Mouse (Mus musculus) CD4-positive, CD25-positive, alpha-beta regulatory T cell, adult 4 months (primary cell): ENCODE data around the gene Cntnap1. TPM values are rescaled to one million over a fixed set of nuclear protein-coding genes. Genes with fewer than 3 reads are reported as not detected.

Source experiments
- ATAC-seq: one replicate; pipeline ENCODE4 v1.8.0; 2017
- polyA plus RNA-seq, 2 experiments: library from polyadenylated mRNA; unstranded; fragments of 100-300 nt; shearing (Covaris generic); gene quantifications; one replicate each; pipeline ENCODE4 v1.2.1; 2017

Gene Cntnap1
- polyA plus RNA-seq, 2 experiments from 2014 or later = 0.17 TPM; not detected in 1

DNA sequence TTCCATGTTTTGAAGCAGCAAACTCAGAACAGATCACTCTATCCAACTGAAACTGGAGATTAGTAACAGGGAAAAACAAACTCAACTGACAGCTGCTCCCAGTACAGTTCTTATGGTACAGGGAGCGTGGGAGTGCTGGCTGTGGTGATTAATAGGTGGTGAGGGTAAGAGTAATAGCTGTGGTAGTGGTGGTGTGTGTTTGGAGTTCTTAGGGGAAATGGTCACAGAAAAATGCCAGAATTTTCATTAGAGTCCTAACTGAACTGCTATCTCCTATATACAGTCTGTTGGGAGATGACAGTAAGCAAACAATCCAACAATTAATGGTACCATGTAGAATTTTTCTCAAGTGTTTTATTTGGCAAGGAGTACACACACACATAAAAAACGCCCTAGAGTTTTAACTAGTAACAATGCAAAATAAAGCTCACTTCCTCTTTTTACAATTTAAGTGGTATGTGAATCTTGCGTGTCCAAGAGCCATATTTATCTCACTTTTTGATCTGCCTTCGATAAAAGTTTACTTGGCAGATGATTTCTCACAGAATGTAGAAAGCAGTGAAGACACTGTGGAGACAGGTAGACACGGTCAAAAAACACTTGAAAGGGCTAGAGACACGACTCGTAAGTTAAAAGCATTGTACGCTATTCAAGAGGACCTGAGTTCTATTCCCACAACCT is 51.1 kb downstream of the Cntnap1 start:
- ATAC-seq = no peak

DNA sequence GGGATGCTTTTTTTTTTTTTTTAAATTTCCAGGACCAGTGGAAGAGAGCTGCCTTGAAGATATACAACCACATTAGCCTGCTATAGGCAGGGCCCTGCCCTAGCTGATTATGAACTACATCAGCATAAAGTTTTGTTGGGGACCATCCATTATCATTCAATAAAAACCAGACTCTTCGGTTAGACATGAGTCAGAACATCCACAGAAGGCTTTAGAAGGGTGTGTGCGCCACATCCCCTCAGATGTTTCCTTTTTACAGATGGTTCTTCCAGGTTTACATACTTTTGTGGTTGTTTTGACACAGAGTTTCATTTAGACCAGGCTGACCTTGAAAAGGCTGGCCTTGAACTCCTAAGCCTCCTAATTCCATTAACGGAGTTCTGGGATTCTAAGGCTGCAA is 54.0 kb downstream of the Cntnap1 start:
- no peak for ATAC-seq

DNA sequence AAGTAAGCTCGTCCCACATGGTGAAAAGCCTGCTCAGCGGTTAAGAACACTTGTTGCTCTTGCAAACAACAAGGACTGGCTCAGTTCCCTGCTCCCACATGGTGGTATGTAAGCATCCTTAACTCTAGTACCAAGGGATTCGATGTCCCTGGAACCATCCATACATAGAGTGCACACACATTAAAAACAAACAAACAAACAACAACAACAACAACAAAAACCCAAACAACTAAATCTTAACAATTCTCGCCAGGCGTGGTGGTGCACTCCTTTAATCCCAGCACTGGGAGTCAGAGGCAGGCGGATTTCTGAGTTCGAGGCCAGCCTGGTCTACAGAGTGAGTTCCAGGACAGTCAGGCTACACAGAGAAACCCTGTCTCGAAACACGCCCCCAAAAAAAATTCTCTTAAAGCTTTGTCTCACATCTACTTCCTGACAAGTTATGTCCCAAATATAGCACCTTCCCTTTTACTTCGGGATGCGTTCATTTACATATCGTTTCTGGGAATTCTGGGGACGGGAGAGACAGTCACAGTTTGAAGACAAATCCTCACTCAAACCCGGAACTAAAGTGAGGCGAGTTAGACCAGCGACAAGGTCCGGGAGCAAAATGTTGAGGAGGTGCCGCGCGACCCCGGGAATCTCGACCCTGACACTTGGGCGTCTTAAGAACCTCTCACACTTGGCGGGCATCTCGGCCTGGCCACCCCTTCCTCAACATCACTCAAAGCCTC is 55.2 kb downstream of the Cntnap1 start:
- ATAC-seq = no peak

DNA sequence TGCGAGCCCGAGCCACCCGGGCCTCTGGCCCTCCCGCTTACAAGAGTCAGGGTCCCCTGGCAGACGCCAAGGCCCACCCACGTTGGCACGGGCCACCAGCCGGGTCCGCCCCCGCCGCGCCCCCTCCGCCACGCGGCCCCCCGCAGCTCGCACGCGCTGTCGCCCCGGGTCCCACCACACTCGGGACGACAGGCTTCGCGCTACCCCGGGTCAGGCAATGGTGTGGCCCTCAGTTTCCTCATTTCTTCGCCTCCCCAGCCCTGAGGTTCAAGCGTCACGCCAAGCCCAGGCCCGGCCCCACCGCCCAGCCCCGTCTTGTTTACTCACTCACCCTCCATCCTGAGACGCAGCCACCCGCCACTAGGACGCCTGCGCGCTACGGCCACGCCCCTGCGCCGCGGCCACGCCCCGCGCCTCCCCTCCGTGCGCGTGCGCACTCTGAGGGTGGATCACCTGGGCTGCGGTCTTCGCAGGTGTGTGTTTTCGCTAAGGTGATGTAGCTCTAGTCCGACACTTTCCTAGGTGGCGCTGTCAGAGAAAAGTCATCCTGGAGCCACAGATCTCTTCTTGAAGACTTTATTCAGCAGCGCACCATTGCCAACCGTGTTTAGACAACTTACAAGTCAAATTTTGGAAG is 55.9 kb downstream of the Cntnap1 start, which contains the start of gene Ezh1:
Gene Ezh1, minus strand, starts transcription at position 399 of the 637 bp plus-strand sequence.
- peak; percentile 99 for ATAC-seq

DNA sequence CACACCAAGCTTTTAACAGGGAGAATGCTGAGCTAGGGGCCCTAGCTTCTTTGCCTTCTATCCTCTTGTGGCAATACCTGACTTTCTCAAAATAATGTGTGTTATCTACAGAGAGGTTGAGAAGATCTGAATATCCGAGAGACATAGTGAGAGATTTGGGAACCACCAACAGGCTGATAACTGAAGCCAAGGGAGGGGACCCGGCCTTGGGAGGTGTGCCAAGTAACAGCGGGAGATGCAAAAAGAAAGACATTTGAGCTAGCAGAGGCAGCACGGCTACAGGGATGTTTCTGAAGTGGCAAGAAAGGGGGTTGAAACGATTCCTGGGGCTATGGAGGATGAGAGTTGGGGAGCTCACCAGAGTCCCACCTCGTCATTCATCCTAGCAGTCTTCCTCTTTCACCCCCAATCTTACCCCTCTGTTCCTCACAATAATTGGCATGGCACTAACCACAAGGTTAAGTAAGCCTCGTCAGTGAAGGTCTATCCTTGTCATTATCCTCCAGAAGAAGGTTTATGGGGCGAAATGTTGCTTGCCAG is 59.1 kb downstream of the Cntnap1 start:
- no peak for ATAC-seq

DNA sequence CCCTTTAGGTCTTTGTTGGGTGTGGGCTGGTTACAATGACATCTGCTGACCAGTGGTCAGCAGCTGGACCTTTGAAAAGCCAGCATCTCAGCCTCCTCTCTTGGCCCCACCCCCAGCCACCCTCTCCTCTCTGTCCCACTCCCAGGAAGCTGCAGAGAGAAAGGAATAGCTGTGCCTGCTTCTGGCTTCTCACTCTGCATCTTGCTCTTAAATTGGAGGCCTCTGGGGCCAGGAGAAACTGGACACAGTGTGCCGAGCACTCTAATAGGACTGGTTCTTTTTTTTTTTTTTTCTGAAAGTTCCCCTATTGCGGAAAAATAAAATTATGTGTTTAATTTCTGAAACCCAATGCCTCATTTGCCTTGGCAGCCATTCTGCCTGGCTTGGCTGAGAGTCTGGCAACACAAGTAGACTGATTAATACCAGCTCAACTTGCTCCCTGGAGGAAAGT is 59.8 kb downstream of the Cntnap1 start:
- no peak for ATAC-seq

DNA sequence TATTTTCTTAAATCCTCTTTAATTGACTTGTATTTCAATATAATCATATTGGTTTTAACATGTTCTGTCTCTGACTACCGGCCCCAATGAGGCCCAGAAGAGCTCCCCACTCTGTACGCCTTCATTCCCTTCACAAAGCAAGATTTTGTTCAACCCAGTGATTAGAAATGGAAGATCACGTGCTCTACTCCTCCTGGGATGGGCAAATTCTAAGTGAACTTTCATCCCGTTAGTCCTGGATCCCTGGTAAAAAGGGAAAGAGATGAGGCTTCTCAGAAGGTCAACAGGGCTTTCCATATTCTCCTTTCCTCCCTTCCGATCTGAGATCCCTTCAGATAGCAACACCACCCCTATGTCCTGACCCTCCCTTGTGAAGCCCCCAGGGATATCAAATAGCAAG is 60.2 kb downstream of the Cntnap1 start:
- ATAC-seq = no peak

DNA sequence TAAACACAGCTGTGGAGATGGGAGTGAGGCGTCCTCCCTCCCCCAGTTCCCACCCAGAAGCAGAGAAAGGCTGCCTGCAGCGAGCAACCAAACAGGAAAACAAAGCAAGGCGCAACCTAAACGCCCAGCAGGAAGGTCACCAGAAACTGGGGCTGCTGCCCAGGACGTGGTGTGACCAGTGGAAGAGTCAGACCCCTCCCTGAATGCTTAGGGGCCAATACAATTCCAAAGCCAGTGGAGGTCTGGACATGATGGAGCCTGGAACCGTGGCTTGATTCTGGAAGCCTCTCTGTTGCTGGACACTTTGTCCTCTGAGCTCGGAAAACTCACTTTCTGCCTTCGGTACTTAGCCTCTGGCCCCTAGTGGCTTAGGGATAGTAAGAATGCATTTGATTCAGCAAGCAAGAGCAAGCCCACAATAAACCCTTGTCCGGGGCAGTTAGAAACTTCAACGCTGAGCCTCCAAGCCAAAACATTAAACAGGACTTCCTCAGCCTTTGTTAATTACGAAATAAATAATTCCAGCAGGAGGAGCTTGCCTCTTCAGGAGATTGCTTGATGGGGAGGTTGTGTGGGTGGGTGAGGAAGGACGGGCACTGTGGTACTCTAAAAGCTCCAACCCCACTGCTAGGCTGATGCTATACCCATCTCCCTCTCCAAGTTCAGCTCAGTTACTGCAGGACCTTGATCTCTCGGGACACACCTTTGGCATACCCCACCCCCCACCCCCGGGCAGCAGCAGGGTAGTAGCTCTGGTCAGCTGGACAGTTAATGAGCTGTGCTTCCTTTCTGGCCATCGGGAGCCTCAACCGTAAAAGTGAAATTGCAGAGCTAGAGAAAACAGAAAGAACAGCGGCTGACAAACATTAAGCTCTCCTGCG is 60.9 kb downstream of the Cntnap1 start:
- ATAC-seq = no peak

DNA sequence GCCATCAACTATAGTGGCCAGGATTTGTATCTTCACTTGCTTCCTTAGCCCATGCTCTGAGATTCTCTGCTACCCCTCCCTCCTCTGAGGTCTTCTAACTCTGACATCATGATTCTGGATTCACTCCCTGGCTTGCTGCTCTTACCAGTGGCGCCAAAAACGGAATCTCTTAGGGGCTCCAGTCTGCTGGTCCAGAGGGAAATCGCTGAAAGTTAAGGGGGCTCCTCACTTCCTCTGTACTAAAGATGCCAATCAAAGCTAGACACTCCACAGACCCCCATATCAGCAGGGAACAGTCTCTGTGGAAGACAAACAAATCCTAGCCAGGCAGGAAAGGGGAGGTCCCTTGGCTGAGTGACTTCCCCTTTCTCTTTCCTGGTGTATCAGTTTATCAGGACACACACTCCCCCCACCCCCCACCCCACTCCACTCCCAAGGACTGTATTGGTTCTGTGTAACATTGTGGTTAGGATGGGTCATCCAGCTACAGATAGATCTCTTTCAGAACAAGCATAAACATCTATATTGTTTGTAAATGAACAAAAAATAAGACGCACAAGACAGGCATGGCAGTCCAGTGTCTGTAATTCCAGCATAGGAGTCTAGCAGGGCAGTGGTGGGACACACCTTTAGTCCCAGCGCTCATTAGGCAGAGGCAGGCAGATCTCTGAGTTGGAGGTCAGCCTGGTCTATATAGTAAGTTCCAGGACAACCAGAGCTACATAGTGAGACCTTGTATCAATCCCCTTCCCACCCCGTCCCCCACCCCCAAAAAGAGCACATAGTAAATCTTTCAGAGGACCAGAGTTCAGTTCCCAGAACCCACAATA is 61.9 kb downstream of the Cntnap1 start:
- ATAC-seq = no peak

DNA sequence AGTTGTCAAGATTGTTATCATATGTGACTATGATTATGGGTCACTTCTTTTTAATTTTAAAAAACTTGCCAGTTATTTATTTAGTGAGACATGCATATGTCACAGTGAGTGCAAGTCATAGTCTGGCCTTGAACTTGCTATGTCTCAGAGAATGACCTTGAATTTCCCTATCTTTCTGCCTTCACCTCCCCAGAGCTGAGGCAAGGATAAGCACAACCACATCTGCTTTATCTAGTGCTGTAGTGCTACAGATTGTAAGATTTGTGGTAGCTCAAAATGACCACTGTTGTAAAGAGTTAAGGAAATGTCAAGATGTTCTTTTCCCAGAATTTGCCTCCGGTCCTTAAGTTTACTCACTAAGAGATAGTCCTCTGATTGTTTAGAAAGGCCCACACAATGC is 62.9 kb downstream of the Cntnap1 start:
- no peak for ATAC-seq

DNA sequence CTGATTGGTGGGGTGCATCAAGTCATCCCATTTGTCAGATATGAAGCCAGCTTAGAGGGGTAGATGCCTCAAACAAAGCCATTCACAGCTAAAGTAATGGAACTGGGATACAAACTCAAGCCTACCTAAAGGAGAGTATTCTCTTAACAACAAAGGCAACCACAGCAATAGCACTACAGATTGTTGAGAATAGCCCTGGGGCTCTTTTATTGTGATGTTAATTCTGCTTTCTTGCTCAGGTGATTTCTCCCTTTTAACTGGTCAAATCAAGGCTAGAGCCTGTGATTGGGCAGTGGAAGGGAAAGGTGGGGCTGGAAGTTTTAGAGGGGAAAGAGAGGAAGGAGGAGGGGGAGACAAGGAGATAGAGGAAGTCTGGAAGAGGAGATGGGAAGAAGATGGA is 63.8 kb downstream of the Cntnap1 start:
- ATAC-seq = no peak

DNA sequence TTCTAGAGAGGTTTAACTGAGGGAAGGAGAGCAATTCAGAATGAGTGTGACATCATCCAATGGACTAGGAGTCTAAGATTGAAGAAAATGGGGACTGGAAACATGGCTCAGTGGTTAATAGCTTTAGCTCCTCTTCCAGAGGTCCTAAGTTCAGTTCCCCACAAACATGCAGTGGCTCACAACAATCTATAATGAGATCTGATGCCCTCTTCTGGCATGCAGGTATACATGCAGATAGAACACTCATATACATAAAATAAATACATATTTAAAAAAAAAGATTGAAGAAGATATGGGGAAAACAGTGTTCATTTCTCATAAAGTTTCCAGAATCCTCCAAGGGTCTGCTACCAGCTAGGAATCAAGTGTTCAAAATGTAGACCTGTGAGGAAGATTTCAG is 65.1 kb downstream of the Cntnap1 start:
- ATAC-seq = no peak

DNA sequence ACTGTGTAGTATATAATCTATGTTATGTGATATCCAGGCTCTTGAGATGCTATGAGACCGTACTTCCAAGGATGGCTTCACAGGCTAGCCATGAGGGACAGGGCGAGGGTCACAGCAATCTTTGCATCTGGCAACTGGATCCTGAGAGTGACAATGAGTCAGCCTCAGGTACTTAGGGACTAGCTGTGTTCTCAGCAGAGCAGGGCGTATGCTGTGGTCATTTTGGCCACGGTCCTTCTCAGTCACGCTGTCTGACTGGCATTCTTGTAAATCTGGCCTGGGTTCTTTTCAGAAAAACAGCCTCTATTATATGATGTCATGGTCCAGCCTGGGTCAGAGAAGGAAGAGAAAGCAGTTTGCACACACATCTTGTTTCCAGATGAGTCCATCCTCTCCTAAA is 66.5 kb downstream of the Cntnap1 start:
- no peak for ATAC-seq

DNA sequence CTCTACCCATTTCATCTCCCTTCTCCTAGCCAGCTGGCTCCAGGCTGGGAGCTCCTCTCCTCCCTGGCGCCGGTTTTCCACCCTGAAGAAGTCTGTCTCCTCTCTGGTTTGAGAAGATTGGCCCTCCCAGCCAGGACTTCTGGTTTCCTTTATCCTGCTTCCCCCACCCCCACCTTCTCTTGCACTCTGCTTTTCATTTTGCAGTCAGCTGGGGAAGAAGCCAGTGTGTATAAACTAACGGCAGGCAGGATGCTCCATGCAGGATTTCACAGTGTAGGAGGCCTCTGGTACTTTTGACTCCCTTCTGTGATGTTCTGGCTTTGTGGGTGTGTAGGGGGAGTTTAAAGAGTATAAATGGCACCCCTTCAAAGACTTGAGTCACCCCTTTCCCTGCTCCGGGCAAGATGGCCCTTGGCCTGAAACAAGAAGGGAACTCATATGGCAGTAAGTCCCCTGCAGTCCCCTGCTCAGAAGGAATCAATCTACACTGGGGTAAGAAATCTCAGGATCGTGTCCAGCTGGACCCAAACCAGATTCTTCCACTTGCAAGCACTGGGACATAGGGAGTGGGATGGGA is 67.8 kb downstream of the Cntnap1 start:
- no peak for ATAC-seq

Other genes with a start within 250 kb of the Cntnap1 start
- 100 to 1,000 TPM; 105 to 122 TPM for gene Stat3, start 231.0 kb upstream of the Cntnap1 start, polyA plus RNA-seq
- gene Cavin1, start 199.6 kb upstream of the Cntnap1 start, polyA plus RNA-seq = 1 to 10 TPM; 1.8 to 3.1 TPM
- gene Atp6v0a1, start 161.1 kb upstream of the Cntnap1 start, polyA plus RNA-seq = 10 to 100 TPM in 1 of 2 experiments, 1 to 10 TPM in 1; 7.0 to 15.7 TPM
- gene Naglu, start 100.5 kb upstream of the Cntnap1 start, polyA plus RNA-seq = 1 to 10 TPM; 7.6 to 7.9 TPM
- gene Hsd17b1, start 92.1 kb upstream of the Cntnap1 start, polyA plus RNA-seq = under 1 TPM in 1 of 2 experiments, not detected in 1; 0.32 TPM
- 10 to 100 TPM; 17.4 to 27.7 TPM for gene Coasy, start 88.0 kb upstream of the Cntnap1 start, polyA plus RNA-seq
- gene Mlx, start 83.2 kb upstream of the Cntnap1 start, polyA plus RNA-seq = 10 to 100 TPM; 60.2 to 68.1 TPM
- 1 to 10 TPM; 8.4 to 9.8 TPM for gene Psmc3ip, start 75.1 kb upstream of the Cntnap1 start, polyA plus RNA-seq
- gene Retreg3, start 50.6 kb upstream of the Cntnap1 start, polyA plus RNA-seq = 10 to 100 TPM; 16.1 to 27.9 TPM
- 10 to 100 TPM; 24.9 to 34.0 TPM for gene Tubg1, start 50.6 kb upstream of the Cntnap1 start, polyA plus RNA-seq
- 1 to 10 TPM; 1.4 to 3.5 TPM for gene Tubg2, start 14.6 kb upstream of the Cntnap1 start, polyA plus RNA-seq
- gene Plekhh3, start 828 bp downstream of the Cntnap1 start, polyA plus RNA-seq = not detected
- 1 to 10 TPM in 1 of 2 experiments, under 1 TPM in 1; 0.36 to 2.0 TPM for gene Ccr10, start 4.9 kb downstream of the Cntnap1 start, polyA plus RNA-seq
- 10 to 100 TPM; 57.3 to 85.6 TPM for gene Ezh1, start 55.9 kb downstream of the Cntnap1 start, polyA plus RNA-seq
- gene Ramp2, start 75.5 kb downstream of the Cntnap1 start, polyA plus RNA-seq = not detected
- gene Vps25, start 83.2 kb downstream of the Cntnap1 start, polyA plus RNA-seq = 100 to 1,000 TPM; 132 to 144 TPM
- 1 to 10 TPM in 1 of 2 experiments, under 1 TPM in 1; 0.91 to 1.4 TPM for gene Wnk4, start 90.0 kb downstream of the Cntnap1 start, polyA plus RNA-seq
- under 1 TPM in 1 of 2 experiments, not detected in 1; 0.97 TPM for gene Cntd1, start 108.5 kb downstream of the Cntnap1 start, polyA plus RNA-seq
- gene Coa3, start 108.6 kb downstream of the Cntnap1 start, polyA plus RNA-seq = 100 to 1,000 TPM; 132 to 135 TPM
- 10 to 100 TPM; 68.1 to 99.6 TPM for gene Becn1, start 131.8 kb downstream of the Cntnap1 start, polyA plus RNA-seq
- gene Psme3, start 145.7 kb downstream of the Cntnap1 start, polyA plus RNA-seq = 10 to 100 TPM; 29.8 to 30.0 TPM
- gene Aoc2, start 154.5 kb downstream of the Cntnap1 start, polyA plus RNA-seq = 1 to 10 TPM; 2.3 to 3.0 TPM
- gene Aoc3, start 160.1 kb downstream of the Cntnap1 start, polyA plus RNA-seq = not detected
- gene G6pc, start 197.0 kb downstream of the Cntnap1 start, polyA plus RNA-seq = not detected
- 10 to 100 TPM; 36.2 to 41.6 TPM for gene Aarsd1, start 247.1 kb downstream of the Cntnap1 start, polyA plus RNA-seq